Mouse (Mus musculus) liver, embryonic 11.5 days (tissue): ENCODE measurements at regions not wholly inside any gene's neighbourhood (a gene's known extent, or its start where the extent isn't known, plus 50 kb on each side); places are given as distances from the start of the nearest gene placed in this dataset.

Experiments used
- ATAC-seq: fragments of 200-750 bp; cut with Nextera tagmentation; replicated peaks from 2 replicates; pipeline ENCODE4 v1.8.0; 2017; ENCODE audit warnings: moderate number of reproducible peaks, mild to moderate bottlenecking, moderate TSS enrichment, moderate library complexity; ENCODE audit not compliant: low FRiP score
- DNase-seq: peaks from one replicate; pipeline ENCODE4 v3.0.0-alpha.2; 2017; ENCODE audit warnings: low spot score
- H3K27ac ChIP-seq: fragments of 300-500 bp; sonication (generic); 2 replicates; pipeline ENCODE4 v1.5.1; 2014; ENCODE audit warnings: mild to moderate bottlenecking, low read depth, low read length, control low read depth
- H3K27me3 ChIP-seq: fragments of 300-500 bp; sonication (generic); replicated peaks from 2 replicates; pipeline ENCODE4 v1.6.1; 2014; ENCODE audit warnings: low read length, mixed read lengths; ENCODE audit not compliant: control insufficient read depth, insufficient read depth
- H3K36me3 ChIP-seq: fragments of 300-500 bp; sonication (generic); 2 replicates; pipeline ENCODE4 v1.6.1; 2014; ENCODE audit warnings: mild to moderate bottlenecking, low read length, moderate library complexity, mixed read lengths; ENCODE audit not compliant: control insufficient read depth, insufficient read depth
- H3K4me1 ChIP-seq: fragments of 300-500 bp; sonication (generic); replicated peaks from 2 replicates; pipeline ENCODE4 v1.6.1; 2014; ENCODE audit warnings: low read length, mixed read lengths; ENCODE audit not compliant: control insufficient read depth, insufficient read depth
- H3K4me2 ChIP-seq: fragments of 300-500 bp; sonication (generic); 2 replicates; pipeline ENCODE4 v1.6.1; 2014; ENCODE audit warnings: mild to moderate bottlenecking, control low read depth, moderate library complexity
- H3K4me3 ChIP-seq: fragments of 300-500 bp; sonication (generic); 2 replicates; pipeline ENCODE4 v1.5.1; 2014; ENCODE audit warnings: low read depth, low read length, control low read depth
- H3K9ac ChIP-seq: fragments of 300-500 bp; sonication (generic); 2 replicates; pipeline ENCODE4 v1.6.1; 2014; ENCODE audit warnings: low read depth, low read length, control low read depth
- H3K9me3 ChIP-seq: fragments of 300-500 bp; sonication (generic); 2 replicates; pipeline ENCODE4 v1.6.1; 2016; ENCODE audit warnings: low read length, inconsistent platforms, mixed read lengths; ENCODE audit not compliant: control insufficient read depth
- WGBS: fragments of 180-500 bp; shearing (Covaris S2); extraction: QIAGEN DNeasy Blood & Tissue Kit; methylation state at CpG from one replicate; pipeline ENCODE4 v1.1.7; 2014; 5-methylcytosine and 5-hydroxymethylcytosine counted together

- H3K4me2 ChIP-seq: no peak overlapping the region
- no peaks in the 10 kb centered on the region for H3K4me1 ChIP-seq
- no peak overlapping the region for H3K4me3 ChIP-seq
- H3K27me3 ChIP-seq: no peaks in the 10 kb centered on the region
- no peak overlapping the region for H3K9ac ChIP-seq
- no peaks in the 10 kb centered on the region for H3K9me3 ChIP-seq
- no peak for ATAC-seq
- 89% methylated on average over 3 of the region's 3 CpGs for WGBS
- no peak for DNase-seq
- no peaks in the 10 kb centered on the region for H3K36me3 ChIP-seq
- no peak overlapping the region for H3K27ac ChIP-seq
Observed at GRCm38 (mm10) chr19:26974576-26975204, 89.0 kb downstream of the Gm815 start.

GRCm38 (mm10) chr19:26976604-26977322 is 91.1 kb downstream of the Gm815 start:
- no peak overlapping the region for H3K9ac ChIP-seq
- ATAC-seq (no peak), DNase-seq (no peak)
- WGBS: 63% methylated on average over 7 of the region's 7 CpGs
- no peak overlapping the region for H3K4me3 ChIP-seq
- H3K4me2 ChIP-seq: no peak overlapping the region
- no peaks in the 10 kb centered on the region for H3K36me3 ChIP-seq
- H3K4me1 ChIP-seq: no peaks in the 10 kb centered on the region
- H3K27ac ChIP-seq: no peak overlapping the region
- H3K9me3 ChIP-seq: no peaks in the 10 kb centered on the region
- no peaks in the 10 kb centered on the region for H3K27me3 ChIP-seq

- H3K9ac ChIP-seq: no peak overlapping the region
- WGBS: 74% methylated on average over 14 of the region's 14 CpGs
- no peaks in the 10 kb centered on the region for H3K9me3 ChIP-seq
- ATAC-seq (no peak), DNase-seq (no peak)
- no peak overlapping the region for H3K4me2 ChIP-seq
- H3K27me3 ChIP-seq: no peaks in the 10 kb centered on the region
- H3K27ac ChIP-seq: no peak overlapping the region
- H3K36me3 ChIP-seq: no peaks in the 10 kb centered on the region
- no peaks in the 10 kb centered on the region for H3K4me1 ChIP-seq
- H3K4me3 ChIP-seq: no peak overlapping the region
Observed at GRCm38 (mm10) chr19:26977887-26978639, 92.4 kb downstream of the Gm815 start.

- H3K36me3 ChIP-seq: no peaks in the 10 kb centered on the region
- H3K27ac ChIP-seq: no peak overlapping the region
- ATAC-seq: no peak
- no peaks in the 10 kb centered on the region for H3K9me3 ChIP-seq
- H3K4me2 ChIP-seq: no peak overlapping the region
- H3K27me3 ChIP-seq: no peaks in the 10 kb centered on the region
- 65% methylated on average over 3 of the region's 3 CpGs for WGBS
- no peaks in the 10 kb centered on the region for H3K4me1 ChIP-seq
- no peak overlapping the region for H3K9ac ChIP-seq
- no peak for DNase-seq
- no peak overlapping the region for H3K4me3 ChIP-seq
Observed at GRCm38 (mm10) chr19:26978640-26979007, 92.9 kb downstream of the Gm815 start.

GRCm38 (mm10) chr19:26979322-26979721 is 93.6 kb downstream of the Gm815 start:
- no peak overlapping the region for H3K27ac ChIP-seq
- no peaks in the 10 kb centered on the region for H3K4me1 ChIP-seq
- WGBS: 79% methylated on average over 2 of the region's 2 CpGs
- no peaks in the 10 kb centered on the region for H3K36me3 ChIP-seq
- H3K9me3 ChIP-seq: no peaks in the 10 kb centered on the region
- no peak overlapping the region for H3K4me2 ChIP-seq
- no peak overlapping the region for H3K9ac ChIP-seq
- H3K4me3 ChIP-seq: no peak overlapping the region
- H3K27me3 ChIP-seq: no peaks in the 10 kb centered on the region
- ATAC-seq (no peak), DNase-seq (no peak)

- no peak overlapping the region for H3K4me2 ChIP-seq
- no peaks in the 10 kb centered on the region for H3K4me1 ChIP-seq
- ATAC-seq: no peak
- no peak overlapping the region for H3K9ac ChIP-seq
- DNase-seq: no peak
- no peak overlapping the region for H3K27ac ChIP-seq
- no peaks in the 10 kb centered on the region for H3K36me3 ChIP-seq
- 84% methylated on average over 1 of the region's 1 CpGs for WGBS
- no peaks in the 10 kb centered on the region for H3K9me3 ChIP-seq
- no peak overlapping the region for H3K4me3 ChIP-seq
- H3K27me3 ChIP-seq: no peaks in the 10 kb centered on the region
Observed at GRCm38 (mm10) chr19:26986672-26987071, 101.0 kb downstream of the Gm815 start.

- Histone ChIP-seq H3K36me3 (no peaks in the 10 kb centered on the region), H3K4me2 (no peak overlapping the region), H3K9ac (no peak overlapping the region), H3K4me3 (no peak overlapping the region), H3K4me1 (no peaks in the 10 kb centered on the region), H3K9me3 (no peaks in the 10 kb centered on the region), H3K27me3 (no peaks in the 10 kb centered on the region), H3K27ac (no peak overlapping the region)
- WGBS: 59% methylated on average over 3 of the region's 3 CpGs
- DNase-seq (no peak), ATAC-seq (no peak)
Observed at GRCm38 (mm10) chr19:26987197-26987596, 101.5 kb downstream of the Gm815 start.

- H3K9ac ChIP-seq: no peak overlapping the region
- H3K27me3 ChIP-seq: no peaks in the 10 kb centered on the region
- DNase-seq: no peak
- WGBS: 86% methylated on average over 6 of the region's 6 CpGs
- no peak overlapping the region for H3K4me3 ChIP-seq
- no peak overlapping the region for H3K27ac ChIP-seq
- H3K9me3 ChIP-seq: no peaks in the 10 kb centered on the region
- no peaks in the 10 kb centered on the region for H3K4me1 ChIP-seq
- no peaks in the 10 kb centered on the region for H3K36me3 ChIP-seq
- ATAC-seq: no peak
- H3K4me2 ChIP-seq: no peak overlapping the region
Observed at GRCm38 (mm10) chr19:26987909-26988456, 102.3 kb downstream of the Gm815 start.
